8 mouse cellular contexts compared by ENCODE assay signal in the genomic region with DNA sequence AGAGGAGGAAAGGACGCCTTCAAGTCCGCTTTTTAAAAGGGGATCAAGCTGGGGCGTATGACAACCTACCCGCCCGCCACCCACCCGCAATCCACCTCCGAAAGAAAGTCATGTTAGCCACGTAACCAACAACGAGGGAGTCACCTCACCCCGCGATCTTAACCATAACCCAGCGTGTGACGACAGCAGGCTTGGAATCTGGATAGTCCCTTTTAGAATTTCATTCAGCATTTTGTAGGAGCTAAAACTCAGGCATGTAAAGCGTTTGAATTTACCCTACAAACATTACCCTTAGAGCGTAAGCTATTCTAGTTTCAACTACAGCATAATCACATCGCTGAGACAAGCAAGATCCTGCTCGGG. TPM values are rescaled to one million over a fixed set of nuclear protein-coding genes. Genes with fewer than 3 reads are reported as not detected.
DNase-seq lines count a peak whose midpoint lies in the region; ATAC-seq and TF ChIP-seq lines count a peak whose summit lies in the region.

No protein-coding gene starts in this region.

- ATAC-seq in heart, postnatal 0 days (ENCODE audit: insufficient read depth, low read depth): peak; percentile 19
- no peak for ATAC-seq in hindbrain, embryonic 12.5 days (ENCODE audit: low FRiP score)

- H3K27ac ChIP-seq in heart, postnatal 0 days (ENCODE audit: low read depth): peak overlapping the region; percentile 92
- peak overlapping the region; percentile 88 for H3K27ac ChIP-seq in hindbrain, embryonic 12.5 days
- peak overlapping the region; percentile 87 for H3K27ac ChIP-seq in midbrain, embryonic 10.5 days (replicated peaks)

- peaks cover 10% of the 10 kb centered on the region; the same call in 1 of the 2 replicates for H3K4me1 ChIP-seq in heart, postnatal 0 days (ENCODE audit: control insufficient read depth, insufficient read depth)
- H3K4me1 ChIP-seq in hindbrain, embryonic 12.5 days: peaks cover 5% of the 10 kb centered on the region
- peaks cover 25% of the 10 kb centered on the region for H3K4me1 ChIP-seq in midbrain, embryonic 10.5 days

- peak overlapping the region; percentile 92 for H3K9ac ChIP-seq in heart, postnatal 0 days (replicated peaks; ENCODE audit: low read depth, low read length)
- peak overlapping the region; percentile 81 for H3K9ac ChIP-seq in hindbrain, embryonic 12.5 days

- peak overlapping the region; percentile 89 for H3K4me2 ChIP-seq in heart, postnatal 0 days (ENCODE audit: low read depth, low read length)
- H3K4me2 ChIP-seq in hindbrain, embryonic 12.5 days (replicated peaks): peak overlapping the region; percentile 90

- DNase-seq in heart, postnatal 0 days (ENCODE audit: low spot score): peak; percentile 43
- no peak for DNase-seq in heart, postnatal 25 days (ENCODE audit: low spot score)
- DNase-seq in T-cell, adult 2 months (ENCODE audit: low spot score): peak; percentile 57
- no peak for DNase-seq in midbrain, embryonic 10.5 days (ENCODE audit: low spot score)
- no peak for DNase-seq in right cerebral cortex, postnatal 36 days (ENCODE audit: low spot score in 2 of 2)
- DNase-seq in cerebellum, postnatal 36 days: no peak
- DNase-seq in gastrocnemius, postnatal 14 days: no peak

- WGBS in heart, postnatal 0 days: under 1% methylated on average over 17 of the region's 17 CpGs
- under 1% methylated on average over 17 of the region's 17 CpGs for WGBS in hindbrain, embryonic 12.5 days
- 1% methylated on average over 17 of the region's 17 CpGs for WGBS in midbrain, embryonic 10.5 days

- intact Hi-C loops in heart, postnatal 25 days (cut with DNase I): loop anchor here (1.0 to 5.0 kb wide), 2 partner anchors 83 to 109 kb away; partner anchors contain the start of gene Zfp949
- intact Hi-C loops in gastrocnemius, postnatal 14 days (cut with DNase I; ENCODE audit: low total_unique reads): no loop called here

- H3K4me3 ChIP-seq in heart, postnatal 0 days (ENCODE audit: low read depth, low read length): peak overlapping the region; percentile 89
- H3K4me3 ChIP-seq in hindbrain, embryonic 12.5 days: peak overlapping the region; percentile 71
- peak overlapping the region; percentile 80 for H3K4me3 ChIP-seq in midbrain, embryonic 10.5 days

- H3K9me3 ChIP-seq in heart, postnatal 0 days (replicated peaks; ENCODE audit: control insufficient read depth, low read length): no peaks in the 10 kb centered on the region
- no peaks in the 10 kb centered on the region for H3K9me3 ChIP-seq in hindbrain, embryonic 12.5 days (replicated peaks)
- H3K9me3 ChIP-seq in midbrain, embryonic 10.5 days (replicated peaks): no peaks in the 10 kb centered on the region

- no peak for TF ChIP-seq EP300 in heart, postnatal 0 days (IDR thresholded peaks at IDR 0.05; ENCODE audit: low read depth)

- no peaks in the 10 kb centered on the region for H3K27me3 ChIP-seq in heart, postnatal 0 days (ENCODE audit: control insufficient read depth, insufficient read depth, low read length)
- H3K27me3 ChIP-seq in hindbrain, embryonic 12.5 days: no peaks in the 10 kb centered on the region
- no peaks in the 10 kb centered on the region for H3K27me3 ChIP-seq in midbrain, embryonic 10.5 days (ENCODE audit: low read depth, poor library complexity, severe bottlenecking)

- no peak for TF ChIP-seq CTCF in heart, postnatal 0 days (IDR thresholded peaks at IDR 0.05; ENCODE audit: low read depth)

- H3K36me3 ChIP-seq in heart, postnatal 0 days (replicated peaks; ENCODE audit: control insufficient read depth, insufficient read depth, low read length): 0 out of 2 replicates have a peak, but pooled peaks cover under 1% of the 10 kb centered on the region
- H3K36me3 ChIP-seq in hindbrain, embryonic 12.5 days: no peaks in the 10 kb centered on the region
- peaks cover under 1% of the 10 kb centered on the region; the same call in 1 of the 2 replicates for H3K36me3 ChIP-seq in midbrain, embryonic 10.5 days

RNA-seq across cellular contexts. Expression of gene Snx14, which starts 0.5 kb away (rescaled TPM):
- total RNA-seq in heart, postnatal 0 days (2014; rRNA removed; ENCODE audit: low replicate concordance): 21.1 and 21.9 TPM in 2 replicates
- polyA plus RNA-seq in heart, postnatal 0 days (2015; fragmentation: Nextera tagmentation; extraction: Ambion mirVana): 21.7 and 22.7 TPM in 2 replicates
- total RNA-seq in heart, postnatal 25 days (2021): 10 to 100 TPM; 24.5 to 25.6 TPM
- 24.8 and 26.5 TPM in 2 replicates for polyA plus RNA-seq in hindbrain, embryonic 12.5 days (2016; fragmentation: Nextera tagmentation; extraction: Ambion mirVana)
- 20.7 and 21.1 TPM in 2 replicates for polyA plus RNA-seq in midbrain, embryonic 10.5 days (2016; fragmentation: Nextera tagmentation; extraction: Ambion mirVana)
- total RNA-seq in gastrocnemius, postnatal 14 days (2021): 10 to 100 TPM; 11.7 to 13.9 TPM

RNA-seq across cellular contexts. Expression of gene Gm20537, which starts 17.2 kb away (rescaled TPM):
- total RNA-seq in heart, postnatal 0 days (2014; rRNA removed; ENCODE audit: low replicate concordance): not detected in 2 replicates
- polyA plus RNA-seq in heart, postnatal 0 days (2015; fragmentation: Nextera tagmentation; extraction: Ambion mirVana): 0.34 TPM in 1 of 2 replicates, not detected in the other
- not detected for total RNA-seq in heart, postnatal 25 days (2021)
- polyA plus RNA-seq in hindbrain, embryonic 12.5 days (2016; fragmentation: Nextera tagmentation; extraction: Ambion mirVana): 1.0 and 1.5 TPM in 2 replicates
- 0.71 and 1.1 TPM in 2 replicates for polyA plus RNA-seq in midbrain, embryonic 10.5 days (2016; fragmentation: Nextera tagmentation; extraction: Ambion mirVana)
- 1 to 10 TPM in 1 of 2 experiments, not detected in 1; 1.3 TPM for total RNA-seq in gastrocnemius, postnatal 14 days (2021)

RNA-seq across cellular contexts. Expression of gene Syncrip, which starts 43.2 kb away (rescaled TPM):
- total RNA-seq in heart, postnatal 0 days (2014; rRNA removed; ENCODE audit: low replicate concordance): 21.6 and 32.1 TPM in 2 replicates
- polyA plus RNA-seq in heart, postnatal 0 days (2015; fragmentation: Nextera tagmentation; extraction: Ambion mirVana): 34.2 and 41.4 TPM in 2 replicates
- 10 to 100 TPM; 53.0 to 64.1 TPM for total RNA-seq in heart, postnatal 25 days (2021)
- 119 and 122 TPM in 2 replicates for polyA plus RNA-seq in hindbrain, embryonic 12.5 days (2016; fragmentation: Nextera tagmentation; extraction: Ambion mirVana)
- 110 and 115 TPM in 2 replicates for polyA plus RNA-seq in midbrain, embryonic 10.5 days (2016; fragmentation: Nextera tagmentation; extraction: Ambion mirVana)
- total RNA-seq in gastrocnemius, postnatal 14 days (2021): 10 to 100 TPM; 43.7 to 56.5 TPM

Comparison
In these comparisons a context has a peak if more than half of its experiments do, and no peak if none do; other contexts are left out.
1. DNase-seq: peak in heart, postnatal 0 days (single experiment) and T-cell, adult 2 months (single experiment); none in heart, postnatal 25 days (single experiment), midbrain, embryonic 10.5 days (single experiment), right cerebral cortex, postnatal 36 days (0 of 2), cerebellum, postnatal 36 days (0 of 2) and gastrocnemius, postnatal 14 days (single experiment).
2. Peak in every context shown above with its lines, with median percentiles within 50 percentile points of each other: H3K27ac ChIP-seq and H3K4me3 ChIP-seq.